Mouse (Mus musculus) liver, embryonic 14.5 days (tissue): ENCODE measurements at regions not wholly inside any gene's neighbourhood (a gene's known extent, or its start where the extent isn't known, plus 50 kb on each side); places are given as distances from the start of the nearest gene placed in this dataset.

Experiments
- CTCF ChIP-seq: IDR thresholded peaks from 2 replicates; pipeline ENCODE4 v1.5.1; 2016; ENCODE audit warnings: antibody characterized with exemption, low read depth, control low read depth
- EP300 ChIP-seq: IDR thresholded peaks from 2 replicates; pipeline ENCODE4 v1.6.1; 2016; ENCODE audit warnings: antibody characterized with exemption, low read depth

- no peak for TF ChIP-seq CTCF
- no peak for TF ChIP-seq EP300
Observed at GRCm38 (mm10) chr14:67538696-67539095, 1529.7 kb upstream of the Gulo start.
